Mouse (Mus musculus): ENCODE measurements around the gene C530025M09Rik. TPM values are rescaled to one million over a fixed set of nuclear protein-coding genes. Genes with fewer than 3 reads are reported as not detected.

The C530025M09Rik gene
- polyA plus RNA-seq (2021), result not detected

- DNase-seq (ENCODE audit: low read depth, low spot score) (no peak), ATAC-seq (no peak)
- in situ Hi-C loops (cut with MboI; ENCODE audit: low pct_unique_long_range_greater_than_20kb), result no loop called here
- peaks cover 3% of the 10 kb centered on the region for H3K27me3 ChIP-seq
- POLR2A ChIA-PET, result no interaction called here
- TF ChIP-seq CTCF (IDR thresholded peaks at IDR 0.05), result no peak
- CTCF ChIA-PET, result interaction anchor here (0.6 kb wide), 1 partner anchor 21 kb away, joined by 3 read pairs; no protein-coding TSS in a partner anchor
Measured at GRCm38 (mm10) chr2:149830536-149831458, at the start of gene C530025M09Rik. C530025M09Rik (minus strand) TSS chr2:149831213.

GRCm38 (mm10) chr2:149877954-149878353, 46.9 kb upstream of the C530025M09Rik start:
- TF ChIP-seq CTCF (IDR thresholded peaks at IDR 0.05), result no peak
- no peaks in the 10 kb centered on the region for H3K27me3 ChIP-seq
- CTCF ChIA-PET, result no interaction called here
- in situ Hi-C loops (cut with MboI; ENCODE audit: low pct_unique_long_range_greater_than_20kb), result no loop called here
- DNase-seq (ENCODE audit: low read depth, low spot score) (no peak), ATAC-seq (no peak)
- POLR2A ChIA-PET, result no interaction called here

GRCm38 (mm10) chr2:149873346-149873745, 42.3 kb upstream of the C530025M09Rik start:
- ChIA-PET CTCF (interaction anchor here (0.7 kb wide), 1 partner anchor 11 kb away, joined by 3 read pairs; no protein-coding TSS in a partner anchor), POLR2A (no interaction called here)
- ATAC-seq (peak; percentile 44), DNase-seq (ENCODE audit: low read depth, low spot score) (no peak)
- TF ChIP-seq CTCF (IDR thresholded peaks at IDR 0.05), result no peak
- no peaks in the 10 kb centered on the region for H3K27me3 ChIP-seq
- in situ Hi-C loops (cut with MboI; ENCODE audit: low pct_unique_long_range_greater_than_20kb), result no loop called here

- CTCF ChIA-PET, result interaction anchor here (0.7 to 1.1 kb wide), 2 partner anchors 11 to 12 kb away, joined by 3 to 4 read pairs; no protein-coding TSS in a partner anchor
- H3K27me3 ChIP-seq, result no peaks in the 10 kb centered on the region
- DNase-seq (ENCODE audit: low read depth, low spot score) (no peak), ATAC-seq (no peak)
- TF ChIP-seq CTCF (IDR thresholded peaks at IDR 0.05), result no peak
- POLR2A ChIA-PET, result no interaction called here
- in situ Hi-C loops (cut with MboI; ENCODE audit: low pct_unique_long_range_greater_than_20kb), result no loop called here
Measured at GRCm38 (mm10) chr2:149872496-149872895, 41.5 kb upstream of the C530025M09Rik start.

GRCm38 (mm10) chr2:149870496-149870895, 39.5 kb upstream of the C530025M09Rik start:
- DNase-seq (ENCODE audit: low read depth, low spot score) (no peak), ATAC-seq (no peak)
- H3K27me3 ChIP-seq, result no peaks in the 10 kb centered on the region
- POLR2A ChIA-PET, result no interaction called here
- in situ Hi-C loops (cut with MboI; ENCODE audit: low pct_unique_long_range_greater_than_20kb), result no loop called here
- no peak for TF ChIP-seq CTCF (IDR thresholded peaks at IDR 0.05)
- CTCF ChIA-PET, result no interaction called here

- no peaks in the 10 kb centered on the region for H3K27me3 ChIP-seq
- DNase-seq (ENCODE audit: low read depth, low spot score), result no peak
- in situ Hi-C loops (cut with MboI; ENCODE audit: low pct_unique_long_range_greater_than_20kb), result no loop called here
- ChIA-PET POLR2A (no interaction called here), CTCF (no interaction called here)
- no peak for ATAC-seq
- TF ChIP-seq CTCF (IDR thresholded peaks at IDR 0.05), result no peak
Measured at GRCm38 (mm10) chr2:149865914-149866435, 35.0 kb upstream of the C530025M09Rik start.

GRCm38 (mm10) chr2:149861002-149861401, 30.0 kb upstream of the C530025M09Rik start:
- CTCF ChIA-PET, result no interaction called here
- TF ChIP-seq CTCF (IDR thresholded peaks at IDR 0.05), result no peak
- ATAC-seq (no peak), DNase-seq (ENCODE audit: low read depth, low spot score) (no peak)
- in situ Hi-C loops (cut with MboI; ENCODE audit: low pct_unique_long_range_greater_than_20kb), result no loop called here
- POLR2A ChIA-PET, result no interaction called here
- no peaks in the 10 kb centered on the region for H3K27me3 ChIP-seq

GRCm38 (mm10) chr2:149848778-149849177, 17.8 kb upstream of the C530025M09Rik start:
- DNase-seq (ENCODE audit: low read depth, low spot score) (no peak), ATAC-seq (no peak)
- in situ Hi-C loops (cut with MboI; ENCODE audit: low pct_unique_long_range_greater_than_20kb), result no loop called here
- ChIA-PET POLR2A (no interaction called here), CTCF (no interaction called here)
- TF ChIP-seq CTCF (IDR thresholded peaks at IDR 0.05), result no peak
- H3K27me3 ChIP-seq, result no peaks in the 10 kb centered on the region

- no peak for DNase-seq (ENCODE audit: low read depth, low spot score)
- ChIA-PET POLR2A (no interaction called here), CTCF (no interaction called here)
- in situ Hi-C loops (cut with MboI; ENCODE audit: low pct_unique_long_range_greater_than_20kb), result no loop called here
- H3K27me3 ChIP-seq, result no peaks in the 10 kb centered on the region
- no peak for TF ChIP-seq CTCF (IDR thresholded peaks at IDR 0.05)
- no peak for ATAC-seq
Measured at GRCm38 (mm10) chr2:149844575-149844974, 13.6 kb upstream of the C530025M09Rik start.

- no peak for DNase-seq (ENCODE audit: low read depth, low spot score)
- ChIA-PET CTCF (no interaction called here), POLR2A (no interaction called here)
- no peaks in the 10 kb centered on the region for H3K27me3 ChIP-seq
- TF ChIP-seq CTCF (IDR thresholded peaks at IDR 0.05), result no peak
- in situ Hi-C loops (cut with MboI; ENCODE audit: low pct_unique_long_range_greater_than_20kb), result no loop called here
- ATAC-seq, result no peak
Measured at GRCm38 (mm10) chr2:149839666-149840065, 8.7 kb upstream of the C530025M09Rik start.

GRCm38 (mm10) chr2:149836471-149837135, 5.6 kb upstream of the C530025M09Rik start:
- ATAC-seq (no peak), DNase-seq (ENCODE audit: low read depth, low spot score) (no peak)
- in situ Hi-C loops (cut with MboI; ENCODE audit: low pct_unique_long_range_greater_than_20kb), result no loop called here
- H3K27me3 ChIP-seq, result no peaks in the 10 kb centered on the region
- POLR2A ChIA-PET, result interaction anchor here (0.7 kb wide), 1 partner anchor 53 kb away, joined by 3 read pairs; no protein-coding TSS in a partner anchor
- CTCF ChIA-PET, result no interaction called here
- no peak for TF ChIP-seq CTCF (IDR thresholded peaks at IDR 0.05)
